Mouse (Mus musculus): Measurements from ENCODE around the gene Dock10.

- TF ChIP-seq POLR2A (IDR thresholded peaks at IDR 0.05; ENCODE audit: control insufficient read depth, extremely low read depth, insufficient read depth, low read length, poor library complexity) = no peak
- TF ChIP-seq CTCF (IDR thresholded peaks at IDR 0.05; ENCODE audit: borderline replicate concordance, control insufficient read depth, extremely low read depth, insufficient read depth, low read length, poor library complexity) = no peak
Measured at GRCm38 (mm10) chr1:80661506-80662402, 96.6 kb downstream of the Dock10 start.
